Mouse (Mus musculus): ENCODE data around the gene Galntl6. TPM values are rescaled to one million over a fixed set of nuclear protein-coding genes. Genes with fewer than 3 reads are reported as not detected.

The Galntl6 gene
- polyA plus RNA-seq (2012) = not detected in 2 replicates

DNA sequence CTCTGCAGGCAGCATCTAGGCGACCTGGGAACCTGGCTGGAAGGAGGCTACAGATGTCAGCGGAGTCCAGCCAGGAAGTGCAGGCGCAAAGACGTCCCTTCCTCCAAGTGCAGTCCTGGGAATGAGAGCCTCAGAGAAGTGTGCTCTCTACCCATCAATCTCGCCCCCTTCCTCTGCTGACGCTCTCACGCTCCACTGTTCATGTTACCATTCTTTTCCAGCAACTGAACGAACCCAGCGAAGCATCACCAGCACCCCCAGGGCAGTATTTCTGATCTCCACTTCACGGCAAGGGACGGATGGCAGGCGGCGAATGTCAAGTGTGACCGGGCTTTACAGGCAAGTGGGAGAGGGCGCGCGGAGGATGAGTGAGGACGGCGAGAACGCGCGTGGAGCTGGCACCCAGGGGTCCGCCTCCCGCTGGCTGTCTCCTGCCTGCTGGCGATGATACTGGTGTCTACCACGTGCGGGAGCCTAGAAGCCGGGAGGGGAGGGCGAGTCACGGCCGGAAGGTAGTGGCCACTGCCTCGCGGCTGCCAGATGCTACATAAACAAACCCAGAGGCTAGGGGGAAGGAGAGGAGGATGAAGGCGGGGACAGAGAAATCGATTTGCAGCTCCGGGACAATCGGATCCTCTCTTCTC lies at the start of gene Galntl6:
TSS of gene Galntl6 (minus strand) at position 445 of the 644 bp plus-strand sequence.
- no peak within 1 kb of the TSS for H3K4me3 ChIP-seq (replicated peaks)
- H3K4me1 ChIP-seq (ENCODE audit: control insufficient read depth) = no peaks in the 10 kb centered on the region
- H3K36me3 ChIP-seq (ENCODE audit: control insufficient read depth) = no peaks in the 10 kb centered on the region
- no peaks in the 10 kb centered on the region; the same call in 1 of the 2 replicates for H3K9me3 ChIP-seq (ENCODE audit: control insufficient read depth, low read length)
- no peak for TF ChIP-seq GATA1 (IDR thresholded peaks at IDR 0.05; ENCODE audit: low read length)
- TF ChIP-seq TAL1 (IDR thresholded peaks at IDR 0.05; ENCODE audit: low read length) = no peak
- H3K27me3 ChIP-seq (ENCODE audit: control insufficient read depth) = peaks cover 19% of the 10 kb centered on the region

DNA sequence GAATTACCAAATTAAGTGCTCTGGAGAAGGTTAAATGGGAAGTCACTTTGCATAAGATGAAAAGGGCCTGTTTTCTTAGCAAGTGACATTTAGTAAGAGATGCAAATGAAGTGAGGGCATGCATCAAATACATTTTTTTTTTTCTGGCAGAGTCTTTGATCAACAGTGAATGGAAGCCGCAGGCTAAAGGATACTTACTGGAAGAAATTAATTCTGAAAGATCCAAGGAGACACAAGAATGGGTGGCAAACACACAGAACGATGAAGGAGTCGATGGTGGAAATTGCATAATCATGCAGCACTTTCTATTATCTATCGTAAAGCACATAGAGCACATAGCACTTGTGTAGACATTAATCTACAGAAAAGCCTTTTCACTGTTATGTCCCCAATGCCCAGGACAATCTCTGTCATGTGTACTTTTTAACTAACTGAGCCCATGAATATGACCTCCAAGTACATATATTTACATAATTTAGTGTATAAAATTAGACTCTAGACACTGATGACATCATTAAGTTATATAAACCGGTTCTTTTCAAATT lies 44.8 kb upstream of the Galntl6 start:
- Histone ChIP-seq H3K27me3 (ENCODE audit: control insufficient read depth) (no peaks in the 10 kb centered on the region), H3K36me3 (ENCODE audit: control insufficient read depth) (no peaks in the 10 kb centered on the region)
- no peak for TF ChIP-seq GATA1 (IDR thresholded peaks at IDR 0.05; ENCODE audit: low read length)
- TF ChIP-seq TAL1 (IDR thresholded peaks at IDR 0.05; ENCODE audit: low read length) = no peak

DNA sequence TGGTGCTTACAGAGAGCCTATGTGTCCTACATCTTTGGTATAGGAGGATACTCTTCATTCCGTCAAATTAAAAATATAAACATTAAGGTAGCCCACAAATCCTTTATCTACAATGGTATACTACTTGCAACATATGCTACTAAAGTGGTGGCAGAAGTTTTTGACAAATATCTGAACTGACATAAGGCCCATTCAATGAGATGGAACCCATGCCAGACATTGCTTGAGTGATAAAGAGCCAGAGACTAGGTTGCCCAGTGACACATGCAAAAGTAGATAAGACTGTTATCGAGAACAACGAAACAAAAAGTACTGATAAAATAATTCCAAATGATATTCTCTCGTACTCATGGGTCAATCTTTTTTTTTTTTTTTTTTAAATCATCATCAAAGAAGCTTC lies 31.3 kb upstream of the Galntl6 start:
- TF ChIP-seq TAL1 (IDR thresholded peaks at IDR 0.05; ENCODE audit: low read length) (no peak), GATA1 (IDR thresholded peaks at IDR 0.05; ENCODE audit: low read length) (no peak)
- H3K9me3 ChIP-seq (ENCODE audit: control insufficient read depth, low read length) = no peaks in the 10 kb centered on the region; the same call in 1 of the 2 replicates
- no peaks in the 10 kb centered on the region for H3K27me3 ChIP-seq (ENCODE audit: control insufficient read depth)
- no peaks in the 10 kb centered on the region for H3K4me1 ChIP-seq (ENCODE audit: control insufficient read depth)
- no peak overlapping the region for H3K4me3 ChIP-seq (replicated peaks)
- no peaks in the 10 kb centered on the region for H3K36me3 ChIP-seq (ENCODE audit: control insufficient read depth)

More for the DNA sequence above, 44.8 kb upstream of the Galntl6 start:
- Histone ChIP-seq H3K4me1 (ENCODE audit: control insufficient read depth) (no peaks in the 10 kb centered on the region), H3K9me3 (ENCODE audit: control insufficient read depth, low read length) (no peaks in the 10 kb centered on the region; the same call in 1 of the 2 replicates), H3K4me3 (replicated peaks) (no peak overlapping the region)

DNA sequence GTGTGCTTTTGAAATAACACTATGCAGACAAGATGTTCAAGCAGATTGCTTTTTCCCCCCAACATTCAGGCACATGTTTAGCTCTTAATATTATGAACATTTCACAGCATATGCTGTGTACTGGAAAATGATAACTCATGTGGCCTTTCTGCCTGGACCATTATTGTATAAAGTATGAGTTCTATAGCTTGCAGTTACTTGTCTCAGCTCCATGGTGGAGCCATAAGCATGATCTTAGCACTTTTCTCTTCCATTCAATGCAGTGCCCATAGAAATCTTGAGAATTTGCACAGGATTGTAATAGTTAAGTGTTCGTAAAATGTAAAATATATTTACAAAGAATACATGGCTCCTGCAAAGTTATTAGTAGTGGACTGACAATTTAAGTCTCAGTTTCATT lies 18.6 kb upstream of the Galntl6 start:
- H3K9me3 ChIP-seq (ENCODE audit: control insufficient read depth, low read length) = no peaks in the 10 kb centered on the region
- no peaks in the 10 kb centered on the region for H3K4me1 ChIP-seq (ENCODE audit: control insufficient read depth)
- no peaks in the 10 kb centered on the region for H3K27me3 ChIP-seq (ENCODE audit: control insufficient read depth)
- TF ChIP-seq GATA1 (IDR thresholded peaks at IDR 0.05; ENCODE audit: low read length) (no peak), TAL1 (IDR thresholded peaks at IDR 0.05; ENCODE audit: low read length) (no peak)
- H3K4me3 ChIP-seq (replicated peaks) = no peak overlapping the region
- H3K36me3 ChIP-seq (ENCODE audit: control insufficient read depth) = no peaks in the 10 kb centered on the region

GRCm38 (mm10) chr8:58915142-58915541 lies 2.7 kb upstream of the Galntl6 start:
- no peaks in the 10 kb centered on the region for H3K36me3 ChIP-seq (ENCODE audit: control insufficient read depth)
- H3K27me3 ChIP-seq (ENCODE audit: control insufficient read depth) = peaks cover 19% of the 10 kb centered on the region
- H3K4me3 ChIP-seq (replicated peaks) = no peak overlapping the region
- no peaks in the 10 kb centered on the region for H3K4me1 ChIP-seq (ENCODE audit: control insufficient read depth)
- TF ChIP-seq TAL1 (IDR thresholded peaks at IDR 0.05; ENCODE audit: low read length) = no peak
- TF ChIP-seq GATA1 (IDR thresholded peaks at IDR 0.05; ENCODE audit: low read length) = no peak
- H3K9me3 ChIP-seq (ENCODE audit: control insufficient read depth, low read length) = no peaks in the 10 kb centered on the region; the same call in 1 of the 2 replicates

DNA sequence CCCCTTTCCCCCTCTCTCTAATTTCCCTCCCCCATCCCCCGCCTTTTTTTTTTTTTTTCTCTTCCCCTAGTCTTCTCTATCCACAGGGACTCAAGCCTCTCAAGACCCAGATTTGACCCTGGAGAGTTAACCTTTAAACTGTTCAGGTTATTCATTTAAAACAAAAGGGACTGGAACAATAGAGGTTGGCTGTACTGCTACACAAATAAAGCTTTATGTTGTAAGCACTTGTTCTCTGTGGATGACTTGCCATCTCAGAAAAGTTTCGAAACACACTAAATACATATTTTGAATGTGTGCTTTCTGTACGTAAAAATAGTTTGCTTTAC lies 1.2 kb upstream of the Galntl6 start:
- TF ChIP-seq GATA1 (IDR thresholded peaks at IDR 0.05; ENCODE audit: low read length) = no peak
- no peak overlapping the region for H3K4me3 ChIP-seq (replicated peaks)
- no peaks in the 10 kb centered on the region for H3K4me1 ChIP-seq (ENCODE audit: control insufficient read depth)
- peaks cover 19% of the 10 kb centered on the region for H3K27me3 ChIP-seq (ENCODE audit: control insufficient read depth)
- H3K36me3 ChIP-seq (ENCODE audit: control insufficient read depth) = no peaks in the 10 kb centered on the region
- H3K9me3 ChIP-seq (ENCODE audit: control insufficient read depth, low read length) = no peaks in the 10 kb centered on the region; the same call in 1 of the 2 replicates

DNA sequence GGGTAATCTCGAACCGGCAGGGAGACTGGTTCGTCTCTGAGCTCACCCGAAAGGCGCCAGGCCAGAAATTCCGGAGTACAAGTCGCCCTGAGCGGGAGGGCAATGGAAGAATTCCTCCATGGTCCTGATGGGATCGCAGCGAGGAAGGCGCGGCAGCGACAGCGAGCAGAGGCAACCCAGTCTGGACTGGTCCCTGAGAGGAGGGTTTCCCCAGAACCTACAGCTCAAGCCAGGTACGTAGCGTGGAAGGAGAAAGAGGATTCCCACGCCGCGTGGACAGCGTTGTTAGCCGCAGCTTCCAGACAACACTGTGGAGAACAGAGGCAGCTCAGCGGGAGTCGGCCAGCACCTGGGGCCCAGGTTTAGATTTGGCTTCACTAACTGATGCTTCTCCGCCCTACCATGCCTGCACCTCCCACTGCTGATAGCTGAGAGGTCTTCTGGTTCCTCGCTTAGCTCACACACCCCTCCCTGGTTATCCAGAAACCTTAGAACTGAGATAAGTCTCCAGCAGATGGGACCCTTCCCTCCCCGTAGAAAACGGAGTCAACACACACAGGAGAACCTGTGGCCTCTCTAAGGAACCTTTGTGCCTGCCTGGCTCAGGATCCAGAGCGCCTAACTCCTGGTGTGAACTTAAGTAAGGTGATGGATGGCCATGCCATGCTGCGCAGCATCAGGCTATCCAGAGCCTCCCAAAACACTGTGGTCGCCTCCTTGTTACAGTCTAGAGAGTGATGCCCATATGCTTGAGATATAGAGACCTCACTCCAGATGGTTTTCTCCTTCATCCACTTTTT lies 600 bp upstream of the Galntl6 start:
- Histone ChIP-seq H3K9me3 (ENCODE audit: control insufficient read depth, low read length) (no peaks in the 10 kb centered on the region; the same call in 1 of the 2 replicates), H3K36me3 (ENCODE audit: control insufficient read depth) (no peaks in the 10 kb centered on the region), H3K4me3 (replicated peaks) (no peak overlapping the region), H3K4me1 (ENCODE audit: control insufficient read depth) (no peaks in the 10 kb centered on the region), H3K27me3 (ENCODE audit: control insufficient read depth) (peaks cover 19% of the 10 kb centered on the region)
- TF ChIP-seq GATA1 (IDR thresholded peaks at IDR 0.05; ENCODE audit: low read length) (no peak), TAL1 (IDR thresholded peaks at IDR 0.05; ENCODE audit: low read length) (no peak)

DNA sequence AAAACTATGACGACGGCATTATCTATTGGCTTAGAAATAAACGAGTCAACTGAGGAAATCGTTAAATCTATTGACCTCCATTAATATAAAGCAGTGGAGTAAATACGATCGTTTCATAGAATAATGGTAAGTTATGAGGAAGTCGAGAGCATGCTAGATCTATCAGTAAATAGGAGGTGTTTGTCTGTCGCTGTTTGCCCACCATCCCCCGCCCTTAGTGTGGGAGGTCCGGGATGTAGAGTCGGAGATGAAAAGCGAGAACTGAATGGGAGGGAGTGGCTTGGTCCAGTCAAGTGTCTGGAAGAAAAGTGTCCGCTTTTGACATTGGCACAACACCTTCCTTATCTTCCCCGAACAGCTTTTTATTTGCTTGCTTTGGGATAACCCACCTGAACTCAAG lies 763 bp downstream of the Galntl6 start, which contains the start of gene BC030500:
TSS of gene BC030500 (plus strand) at position 79 of the 400 bp plus-strand sequence.
- Histone ChIP-seq H3K4me1 (ENCODE audit: control insufficient read depth) (no peaks in the 10 kb centered on the region), H3K4me3 (replicated peaks) (no peak within 1 kb of the TSS), H3K27me3 (ENCODE audit: control insufficient read depth) (peaks cover 19% of the 10 kb centered on the region), H3K36me3 (ENCODE audit: control insufficient read depth) (no peaks in the 10 kb centered on the region), H3K9me3 (ENCODE audit: control insufficient read depth, low read length) (no peaks in the 10 kb centered on the region; the same call in 1 of the 2 replicates)
- TF ChIP-seq GATA1 (IDR thresholded peaks at IDR 0.05; ENCODE audit: low read length) (no peak), TAL1 (IDR thresholded peaks at IDR 0.05; ENCODE audit: low read length) (no peak)

DNA sequence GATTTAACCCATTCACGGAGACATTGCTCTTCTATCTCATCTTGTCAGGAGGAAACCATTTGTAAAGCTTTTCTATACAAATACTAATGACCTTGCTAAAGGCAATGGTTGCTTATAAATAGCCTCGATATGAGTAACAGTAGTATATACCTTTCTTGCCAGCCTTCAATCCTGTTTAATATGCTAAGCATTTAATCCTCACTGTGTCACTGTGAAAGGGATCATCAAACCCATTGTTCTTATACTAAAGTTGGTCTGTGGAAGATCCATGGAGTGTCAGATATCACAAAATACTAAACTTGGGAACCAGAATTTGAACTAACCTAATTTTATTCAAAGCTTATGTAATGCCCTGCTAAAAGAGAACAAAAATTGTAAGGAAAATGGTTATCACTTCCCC lies 8.0 kb downstream of the Galntl6 start:
- Histone ChIP-seq H3K4me3 (replicated peaks) (no peak overlapping the region), H3K36me3 (ENCODE audit: control insufficient read depth) (no peaks in the 10 kb centered on the region), H3K9me3 (ENCODE audit: control insufficient read depth, low read length) (no peaks in the 10 kb centered on the region), H3K4me1 (ENCODE audit: control insufficient read depth) (no peaks in the 10 kb centered on the region), H3K27me3 (ENCODE audit: control insufficient read depth) (no peaks in the 10 kb centered on the region)
- TF ChIP-seq GATA1 (IDR thresholded peaks at IDR 0.05; ENCODE audit: low read length) = no peak
- TF ChIP-seq TAL1 (IDR thresholded peaks at IDR 0.05; ENCODE audit: low read length) = no peak
